Mouse (Mus musculus): ENCODE measurements around the gene Rabif. TPM values are rescaled to one million over a fixed set of nuclear protein-coding genes. Genes with fewer than 3 reads are reported as not detected.
"Not testable (repeated sequence)": the region's sequence is repeated elsewhere in the genome, so short reads cannot be mapped to it uniquely, and the experiment has no call there.

Gene Rabif
- 35.0 and 39.6 TPM in 2 replicates for total RNA-seq (2014; rRNA removed)
- 68.9 and 74.6 TPM in 2 replicates for polyA plus RNA-seq (2015; fragmentation: Nextera tagmentation; extraction: Ambion mirVana)

DNA sequence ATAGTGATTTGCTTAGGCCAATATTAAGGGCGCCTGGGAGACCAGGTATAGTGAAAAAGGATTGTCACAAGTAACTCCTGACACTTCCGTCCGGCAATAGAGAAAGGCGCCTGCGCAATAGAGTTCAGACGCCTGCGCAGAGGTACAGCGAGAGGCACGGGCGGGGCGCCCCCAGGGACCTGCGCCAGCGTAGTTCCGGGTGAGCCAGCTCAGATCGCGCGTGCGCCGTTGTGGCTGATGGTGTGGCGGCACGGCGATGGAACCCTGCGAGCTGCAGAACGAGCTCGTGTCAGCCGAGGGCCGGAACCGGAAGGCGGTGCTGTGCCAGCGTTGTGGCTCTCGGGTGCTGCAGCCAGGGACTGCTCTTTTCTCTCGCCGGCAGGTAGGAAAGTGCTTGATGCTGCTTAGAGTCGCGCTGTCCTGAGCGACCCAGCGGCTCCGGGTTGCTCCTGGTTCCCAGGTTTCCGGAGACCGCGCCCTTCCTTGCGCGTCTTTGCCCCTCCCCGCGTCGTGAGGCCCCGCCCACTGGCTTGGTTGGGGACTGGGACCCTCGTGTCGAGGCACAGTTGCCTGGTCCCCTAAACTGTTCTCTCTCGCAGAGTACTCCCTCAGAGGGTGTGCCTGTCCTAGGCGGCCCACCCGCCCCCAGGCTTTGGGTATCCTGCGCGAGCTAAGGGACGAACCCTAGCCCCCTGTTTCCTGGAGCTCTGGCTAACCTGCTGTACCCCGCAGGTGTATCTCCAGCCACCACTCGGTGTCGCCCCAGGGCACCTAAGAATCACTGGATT lies at the start of gene Rabif:
Rabif (plus strand) TSS at position 221 of the 788 bp plus-strand sequence.
- peak; percentile 100 for ATAC-seq
- no peaks in the 10 kb centered on the region for H3K27me3 ChIP-seq (ENCODE audit: insufficient read depth, low read length)
- peak within 1 kb of the TSS; percentile 65 for H3K9ac ChIP-seq
- H3K9me3 ChIP-seq (ENCODE audit: low read length) = no peaks in the 10 kb centered on the region
- peak; percentile 99 for DNase-seq
- no peaks in the 10 kb centered on the region for H3K4me1 ChIP-seq (ENCODE audit: insufficient read depth)
- peak within 1 kb of the TSS; percentile 94 for H3K27ac ChIP-seq (ENCODE audit: low read depth, low read length)
- H3K4me3 ChIP-seq (ENCODE audit: low read depth, low read length) = peak within 1 kb of the TSS; percentile 66
- H3K4me2 ChIP-seq (ENCODE audit: low read depth) = peak within 1 kb of the TSS; percentile 62
- WGBS = 2% methylated on average over 58 of the region's 58 CpGs
- H3K36me3 ChIP-seq (ENCODE audit: insufficient read depth) = peaks cover 8% of the 10 kb centered on the region
- TF ChIP-seq CTCF (IDR thresholded peaks at IDR 0.05; ENCODE audit: low read depth) = peak; percentile 58

GRCm38 (mm10) chr1:134445418-134445817 lies 49.0 kb upstream of the Rabif start:
- no peak for TF ChIP-seq CTCF (IDR thresholded peaks at IDR 0.05; ENCODE audit: low read depth)
- 92% methylated on average over 2 of the region's 2 CpGs for WGBS
- H3K4me1 ChIP-seq (ENCODE audit: insufficient read depth) = no peaks in the 10 kb centered on the region
- DNase-seq = no peak
- no peaks in the 10 kb centered on the region for H3K36me3 ChIP-seq (ENCODE audit: insufficient read depth)
- H3K27me3 ChIP-seq (ENCODE audit: insufficient read depth, low read length) = no peaks in the 10 kb centered on the region
- H3K4me3 ChIP-seq (ENCODE audit: low read depth, low read length) = no peak overlapping the region
- no peak overlapping the region for H3K4me2 ChIP-seq (ENCODE audit: low read depth)
- no peak overlapping the region for H3K9ac ChIP-seq
- H3K27ac ChIP-seq (ENCODE audit: low read depth, low read length) = no peak overlapping the region
- H3K9me3 ChIP-seq (ENCODE audit: low read length) = no peaks in the 10 kb centered on the region
- no peak for ATAC-seq

- WGBS = 70% methylated on average over 3 of the region's 3 CpGs
- not testable (repeated sequence) for H3K4me3 ChIP-seq (ENCODE audit: low read depth, low read length); DNase-seq; H3K9ac ChIP-seq; H3K4me2 ChIP-seq (ENCODE audit: low read depth); H3K36me3 ChIP-seq (ENCODE audit: insufficient read depth); H3K27me3 ChIP-seq (ENCODE audit: insufficient read depth, low read length); ATAC-seq; H3K4me1 ChIP-seq (ENCODE audit: insufficient read depth); H3K27ac ChIP-seq (ENCODE audit: low read depth, low read length); H3K9me3 ChIP-seq (ENCODE audit: low read length)
Observed at GRCm38 (mm10) chr1:134448537-134448936, 45.9 kb upstream of the Rabif start.

GRCm38 (mm10) chr1:134450201-134450600 lies 44.2 kb upstream of the Rabif start:
- no peak overlapping the region for H3K27ac ChIP-seq (ENCODE audit: low read depth, low read length)
- no peak overlapping the region for H3K4me3 ChIP-seq (ENCODE audit: low read depth, low read length)
- TF ChIP-seq CTCF (IDR thresholded peaks at IDR 0.05; ENCODE audit: low read depth) = no peak
- ATAC-seq (no peak), DNase-seq (no peak)
- H3K4me2 ChIP-seq (ENCODE audit: low read depth) = no peak overlapping the region
- no peaks in the 10 kb centered on the region for H3K27me3 ChIP-seq (ENCODE audit: insufficient read depth, low read length)
- H3K9me3 ChIP-seq (ENCODE audit: low read length) = no peaks in the 10 kb centered on the region
- no peaks in the 10 kb centered on the region for H3K36me3 ChIP-seq (ENCODE audit: insufficient read depth)
- H3K9ac ChIP-seq = no peak overlapping the region
- no peaks in the 10 kb centered on the region for H3K4me1 ChIP-seq (ENCODE audit: insufficient read depth)
- WGBS = 82% methylated on average over 4 of the region's 4 CpGs

GRCm38 (mm10) chr1:134450986-134451385 lies 43.5 kb upstream of the Rabif start:
- peak; percentile 50 for DNase-seq
- Histone ChIP-seq H3K9me3 (ENCODE audit: low read length) (no peaks in the 10 kb centered on the region), H3K4me3 (ENCODE audit: low read depth, low read length) (no peak overlapping the region), H3K27ac (ENCODE audit: low read depth, low read length) (no peak overlapping the region), H3K27me3 (ENCODE audit: insufficient read depth, low read length) (no peaks in the 10 kb centered on the region), H3K4me2 (ENCODE audit: low read depth) (no peak overlapping the region), H3K9ac (no peak overlapping the region), H3K36me3 (ENCODE audit: insufficient read depth) (no peaks in the 10 kb centered on the region), H3K4me1 (ENCODE audit: insufficient read depth) (peaks cover under 1% of the 10 kb centered on the region; the same call in 1 of the 2 replicates)
- TF ChIP-seq CTCF (IDR thresholded peaks at IDR 0.05; ENCODE audit: low read depth) = peak; percentile 68
- WGBS = 45% methylated on average over 3 of the region's 3 CpGs
- ATAC-seq = no peak

DNA sequence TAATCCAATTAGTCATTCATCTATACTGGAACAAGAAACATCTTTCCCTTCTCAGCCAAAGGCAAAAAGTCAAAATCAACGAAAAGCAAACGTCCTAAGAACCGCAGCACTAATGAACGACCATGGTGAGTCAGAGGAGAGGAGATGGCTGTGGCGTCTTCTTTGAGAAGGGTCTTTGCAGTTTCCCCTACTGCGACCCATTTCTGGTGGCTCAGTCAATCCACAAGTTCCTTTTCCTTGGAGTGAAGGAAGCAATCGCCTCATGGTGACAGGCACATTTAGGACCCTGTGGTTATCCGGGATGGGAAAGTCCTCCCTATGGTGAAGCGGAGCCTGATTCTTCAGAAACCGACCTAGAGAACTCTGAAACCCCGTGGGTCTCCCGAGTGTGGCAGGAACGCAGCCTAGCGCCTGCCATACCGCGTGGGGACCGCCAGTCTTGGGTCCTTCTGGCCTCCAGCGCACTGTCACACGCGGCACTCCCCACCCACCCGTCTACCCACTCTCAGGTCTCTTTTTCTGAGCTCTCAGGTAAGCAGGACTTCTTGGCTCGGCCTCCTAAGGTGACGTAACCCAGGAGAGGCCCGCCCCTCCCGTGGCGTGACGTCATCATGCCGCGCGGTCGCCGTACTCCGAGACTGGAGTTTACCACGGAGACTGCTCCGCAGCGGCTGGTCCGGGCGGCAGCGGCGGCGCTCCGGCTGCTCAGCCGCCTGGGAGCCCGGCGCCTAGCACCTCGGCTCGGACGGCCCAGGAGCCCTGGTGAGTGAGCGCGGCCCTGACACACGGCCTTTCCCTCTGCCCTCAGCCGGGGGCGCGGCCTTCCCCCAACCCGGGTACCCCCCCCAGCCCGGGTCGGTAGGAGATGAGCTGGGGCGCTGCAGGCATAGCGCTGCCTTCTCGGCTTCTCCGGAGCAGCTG lies 39.3 kb upstream of the Rabif start, which contains the start of gene Klhl12:
Klhl12 (plus strand) TSS at position 628 of the 921 bp plus-strand sequence.
- peak; percentile 95 for ATAC-seq
- peak; percentile 25 for TF ChIP-seq CTCF (IDR thresholded peaks at IDR 0.05; ENCODE audit: low read depth)

More for the DNA sequence above, 39.3 kb upstream of the Rabif start, which contains the start of gene Klhl12:
- Histone ChIP-seq H3K4me2 (ENCODE audit: low read depth) (peak within 1 kb of the TSS; percentile 73), H3K27me3 (ENCODE audit: insufficient read depth, low read length) (no peaks in the 10 kb centered on the region), H3K9ac (peak within 1 kb of the TSS; percentile 81), H3K4me1 (ENCODE audit: insufficient read depth) (peaks cover 2% of the 10 kb centered on the region; the same call in 1 of the 2 replicates), H3K36me3 (ENCODE audit: insufficient read depth) (peaks cover 9% of the 10 kb centered on the region; the same call in 1 of the 2 replicates), H3K9me3 (ENCODE audit: low read length) (no peaks in the 10 kb centered on the region), H3K4me3 (ENCODE audit: low read depth, low read length) (peak within 1 kb of the TSS; percentile 93), H3K27ac (ENCODE audit: low read depth, low read length) (peak within 1 kb of the TSS; percentile 75)
- DNase-seq = peak; percentile 94
- WGBS = 1% methylated on average over 60 of the region's 61 CpGs

Data from forebrain, postnatal 0 days (tissue).